Mouse (Mus musculus) right cerebral cortex, postnatal 14 days (tissue): Measurements from ENCODE around the gene Bub1b.
A peak's percentile ranks its signal among the peaks of the same experiment; 100 is the strongest.
"Not testable (repeated sequence)": the region's sequence is repeated elsewhere in the genome, so short reads cannot be mapped to it uniquely, and the experiment has no call there.

Experiments
- DNase-seq: peaks from one replicate; pipeline ENCODE4 v3.0.0; 2022

Bub1b gene

DNA sequence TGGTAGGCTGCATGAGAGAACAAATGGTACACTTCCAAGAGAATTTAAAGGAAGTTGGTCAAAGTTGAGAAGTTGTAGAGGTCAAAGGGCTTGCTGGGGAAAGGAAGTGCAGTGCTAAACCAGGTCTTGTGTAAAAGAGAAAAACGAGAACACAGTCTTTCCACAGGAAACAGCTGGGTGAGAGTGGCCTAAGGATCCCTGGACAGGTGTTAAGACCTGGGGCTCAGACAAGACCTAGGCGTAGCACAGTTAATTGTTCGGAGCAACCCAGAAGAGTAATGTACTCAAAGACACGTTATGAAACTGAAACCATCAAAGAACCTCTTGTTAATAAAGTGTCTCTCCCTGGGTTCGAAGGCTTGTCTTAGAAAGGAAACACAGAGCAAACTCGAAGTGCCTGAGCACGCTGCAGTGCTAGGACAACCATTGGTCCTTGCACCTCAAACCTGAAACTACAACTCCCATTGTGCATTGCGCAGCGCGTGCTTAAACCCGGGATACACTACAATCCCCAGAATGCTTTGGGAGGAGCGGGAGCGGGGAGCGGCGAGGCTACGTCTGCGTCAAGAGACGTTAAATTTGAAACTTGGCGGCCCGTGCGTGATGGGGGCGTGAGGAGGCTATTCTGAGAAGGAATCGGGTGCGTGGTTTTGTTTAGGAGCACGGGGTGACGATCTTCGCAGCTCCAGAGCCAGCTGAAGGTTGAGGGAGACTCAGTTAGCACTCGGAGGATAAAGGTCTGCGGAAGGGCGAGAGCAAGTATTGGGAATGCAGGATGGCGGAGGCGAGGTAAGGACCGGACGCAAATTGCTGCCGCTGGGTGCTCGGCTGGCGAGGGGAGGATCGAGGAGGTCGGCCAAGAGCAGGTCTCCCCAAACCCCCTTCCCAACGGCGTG lies at the start of gene Bub1b:
Gene Bub1b (plus strand): TSS at position 539 of the 896 bp plus-strand sequence.
- peak; percentile 89 for DNase-seq

- no peak for DNase-seq
Observed at GRCm38 (mm10) chr2:118548421-118549221, 49.4 kb upstream of the Bub1b start.

DNA sequence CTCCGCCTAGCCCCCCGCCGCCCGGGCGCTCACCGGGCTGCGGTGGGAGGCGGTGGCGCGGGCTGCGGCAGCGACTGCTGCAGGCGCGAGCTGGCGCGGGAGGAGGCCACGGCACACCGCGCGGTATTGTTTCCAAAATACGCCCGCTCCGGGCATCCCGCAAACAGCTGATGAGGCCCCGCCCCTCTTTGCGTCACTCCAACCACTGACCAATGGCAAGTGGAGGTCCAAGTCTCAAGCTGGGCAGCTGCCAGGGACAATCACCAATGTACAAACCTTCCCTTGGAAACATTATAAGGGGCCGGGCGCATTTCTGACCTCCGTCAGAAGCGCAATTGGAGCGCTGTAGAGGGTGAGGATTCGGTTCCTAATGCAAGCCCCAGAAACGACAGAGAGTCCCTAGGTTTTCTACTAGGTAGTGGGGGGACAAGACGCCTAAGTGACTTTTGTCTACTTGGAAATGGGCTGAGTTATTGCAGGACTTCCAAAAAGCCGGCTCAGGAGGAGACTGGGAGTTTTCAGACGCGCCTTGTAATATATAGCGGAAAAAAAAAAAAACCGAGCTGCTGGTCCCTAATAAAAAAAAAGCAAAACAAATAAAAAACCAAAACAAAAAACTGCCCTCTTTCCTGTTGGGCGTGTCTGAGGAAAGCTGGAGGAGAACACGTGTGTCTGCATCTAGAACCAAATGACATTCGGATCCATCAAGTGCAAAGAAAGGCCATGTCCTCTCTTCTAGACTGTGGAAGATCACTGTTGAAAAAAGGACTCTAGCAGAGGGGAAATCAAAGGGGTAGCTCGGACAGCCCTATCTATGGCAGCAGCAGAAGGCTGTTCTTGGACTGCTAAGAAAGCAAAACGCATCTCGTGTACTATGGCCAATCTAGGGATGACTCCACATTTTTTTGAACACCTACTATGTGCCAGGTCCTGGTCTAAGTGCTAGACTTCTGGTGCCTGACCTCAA lies 48.2 kb upstream of the Bub1b start, which contains the start of gene Bmf:
Gene Bmf (minus strand): TSS at position 181 of the 967 bp plus-strand sequence.
- DNase-seq, result peak; percentile 96

DNA sequence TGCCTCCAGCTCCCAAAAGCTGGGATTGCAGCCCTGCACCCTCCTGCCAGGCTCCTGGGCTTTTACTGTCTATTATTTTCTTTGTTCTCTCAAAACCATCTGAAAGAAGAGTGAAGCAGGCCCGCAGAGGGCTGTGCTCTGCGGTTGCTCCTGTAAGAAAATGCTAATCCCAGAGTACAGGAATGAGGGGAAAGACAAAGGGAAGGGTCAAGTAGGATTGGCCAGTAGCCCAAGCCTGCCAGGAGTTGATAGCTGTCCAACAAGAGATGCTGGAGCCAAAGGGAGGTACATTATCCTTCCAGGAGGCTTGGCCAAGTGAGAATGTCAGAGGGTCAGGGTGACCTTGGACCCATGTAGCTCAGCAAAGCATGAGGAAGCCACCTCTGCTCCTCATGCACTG lies 46.4 kb upstream of the Bub1b start:
- no peak for DNase-seq

- DNase-seq, result not testable (repeated sequence)
Observed at GRCm38 (mm10) chr2:118554356-118554990, 43.5 kb upstream of the Bub1b start.

- DNase-seq, result no peak
Observed at GRCm38 (mm10) chr2:118558426-118558825, 39.6 kb upstream of the Bub1b start.

DNA sequence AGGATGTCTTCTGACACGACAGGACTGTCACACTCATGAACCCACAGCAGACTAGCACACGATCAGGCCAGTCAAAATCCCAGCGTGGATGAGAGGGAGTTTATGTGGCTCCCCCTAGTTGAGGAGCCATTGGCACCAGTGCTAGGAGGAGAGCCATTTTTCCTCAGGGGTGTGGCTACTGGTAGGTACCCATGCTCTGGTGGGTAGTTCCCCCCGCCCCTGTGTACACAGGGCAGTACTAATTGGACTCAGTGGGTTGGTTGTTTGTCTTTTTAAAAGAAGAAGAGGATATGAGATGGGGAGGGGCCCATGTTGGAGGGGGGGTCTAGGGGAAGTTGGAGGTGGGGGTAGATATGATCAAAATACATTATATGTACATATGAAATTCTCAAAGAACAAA lies 36.0 kb upstream of the Bub1b start:
- DNase-seq, result no peak

DNA sequence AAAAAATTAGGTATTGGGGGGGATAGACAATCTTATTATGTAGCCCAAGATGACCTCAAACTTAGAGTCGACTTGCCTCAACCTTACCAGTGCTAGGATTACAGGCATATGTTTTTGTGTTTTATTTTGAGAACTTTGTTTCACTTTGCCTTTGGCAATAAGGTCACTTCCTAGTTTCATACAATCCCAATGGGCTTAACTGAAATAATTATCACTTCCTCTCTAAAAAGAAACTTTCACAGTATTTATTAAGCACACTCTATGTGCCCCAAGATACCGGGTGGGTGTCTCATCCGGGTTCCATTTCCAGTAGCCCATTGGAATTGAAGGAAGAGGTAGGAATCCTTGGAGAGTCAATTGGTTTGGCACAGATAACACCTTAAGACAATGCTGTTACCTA lies 35.6 kb upstream of the Bub1b start:
- no peak for DNase-seq

DNA sequence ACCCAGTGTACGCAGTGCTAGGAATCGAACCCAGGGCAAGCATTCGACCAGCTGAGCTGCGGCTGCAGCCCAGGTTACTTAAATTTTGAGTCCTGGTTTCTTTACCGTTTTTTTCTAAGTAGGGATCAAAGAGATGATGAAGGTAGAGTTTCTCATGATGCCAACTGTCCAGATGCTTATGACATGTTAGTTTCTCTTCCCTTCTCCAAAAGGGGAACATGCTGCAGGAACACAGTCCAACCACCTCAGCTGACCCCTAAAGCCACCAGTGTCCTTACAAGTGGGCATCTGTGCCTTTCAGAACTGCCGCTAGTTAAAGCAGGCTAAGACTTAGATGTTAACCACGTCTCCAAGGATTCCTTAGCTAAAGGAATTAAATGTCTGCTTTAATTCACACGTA lies 30.8 kb upstream of the Bub1b start:
- DNase-seq, result no peak

DNA sequence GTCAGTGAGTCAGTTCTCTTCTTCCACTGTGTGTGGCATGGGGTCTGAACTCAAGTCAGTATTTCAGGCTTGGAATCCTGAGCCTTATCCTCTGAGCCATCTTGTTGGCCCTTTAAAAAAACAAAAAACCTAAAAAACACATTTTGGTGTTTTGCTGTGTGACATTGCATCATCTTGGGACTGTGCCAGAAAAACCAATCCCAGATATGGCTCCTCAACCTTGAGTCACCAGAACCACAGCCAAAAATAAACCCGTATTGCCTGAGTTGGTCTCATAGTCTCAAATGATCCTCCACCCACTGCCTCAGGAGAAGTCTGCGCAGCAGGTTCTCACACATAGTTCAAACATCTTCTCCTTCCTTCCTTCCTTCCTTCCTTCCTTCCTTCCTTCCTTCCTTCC lies 27.1 kb upstream of the Bub1b start:
- no peak for DNase-seq

- DNase-seq, result no peak
Observed at GRCm38 (mm10) chr2:118572183-118572836, 25.7 kb upstream of the Bub1b start.

DNA sequence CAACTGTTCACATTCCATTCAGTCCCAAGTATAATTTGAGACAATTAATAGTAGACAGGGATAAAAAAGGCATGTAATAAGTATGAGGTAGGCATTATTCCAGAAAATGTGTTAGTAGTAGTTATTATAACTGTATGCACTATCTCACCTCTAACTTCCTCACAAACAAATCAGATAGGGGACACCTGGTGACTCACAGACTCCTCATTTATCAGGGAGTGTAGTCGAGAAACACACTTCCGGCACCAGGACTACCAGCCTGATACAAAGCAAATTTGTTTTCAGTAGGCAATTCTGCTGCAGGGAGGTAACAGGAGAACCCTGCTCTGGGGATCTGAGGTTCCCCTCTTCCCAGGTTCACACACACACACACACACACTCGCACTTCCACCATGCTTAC lies 24.9 kb upstream of the Bub1b start:
- no peak for DNase-seq

GRCm38 (mm10) chr2:118586013-118586412 lies 12.0 kb upstream of the Bub1b start:
- DNase-seq, result no peak

DNA sequence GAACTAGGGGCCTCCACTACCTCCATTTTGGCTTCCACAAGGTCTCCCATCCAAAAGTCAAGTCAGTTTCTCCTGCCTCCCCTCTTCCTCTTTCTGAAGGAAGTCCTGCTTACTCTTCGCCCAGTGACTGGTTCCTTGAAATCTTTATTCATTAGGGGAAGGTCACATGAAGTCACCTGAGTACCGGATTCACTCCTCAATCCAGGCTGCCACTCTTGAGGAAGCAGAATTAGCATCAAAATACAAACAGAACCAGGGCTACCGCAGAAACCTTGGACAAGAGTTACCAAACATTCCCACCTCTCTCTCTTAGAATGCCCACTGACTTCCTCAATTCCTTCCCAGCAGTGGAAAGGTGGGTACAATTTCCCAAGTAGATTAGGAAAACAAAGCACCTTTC lies 10.3 kb upstream of the Bub1b start:
- no peak for DNase-seq

GRCm38 (mm10) chr2:118591083-118591482 lies 6.9 kb upstream of the Bub1b start:
- no peak for DNase-seq

DNA sequence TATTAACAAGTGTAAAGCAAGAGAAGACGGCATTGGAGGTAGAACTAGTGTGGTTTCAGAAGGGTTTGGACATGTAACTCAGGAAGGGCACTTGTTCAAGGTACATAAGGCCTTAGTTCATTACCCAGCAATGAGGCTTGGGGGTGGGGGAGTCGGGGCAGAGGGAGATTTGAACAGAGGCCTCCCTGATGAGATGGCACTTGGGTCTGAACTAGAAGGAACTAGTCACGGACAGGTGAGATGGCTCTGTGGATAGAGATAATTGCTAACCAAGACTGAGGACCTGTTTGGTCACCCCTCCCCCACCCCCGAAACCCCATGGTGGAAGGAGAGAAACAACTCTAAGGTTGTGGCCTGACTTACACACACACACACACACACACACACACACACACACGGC lies 1.1 kb downstream of the Bub1b start:
- no peak for DNase-seq

DNA sequence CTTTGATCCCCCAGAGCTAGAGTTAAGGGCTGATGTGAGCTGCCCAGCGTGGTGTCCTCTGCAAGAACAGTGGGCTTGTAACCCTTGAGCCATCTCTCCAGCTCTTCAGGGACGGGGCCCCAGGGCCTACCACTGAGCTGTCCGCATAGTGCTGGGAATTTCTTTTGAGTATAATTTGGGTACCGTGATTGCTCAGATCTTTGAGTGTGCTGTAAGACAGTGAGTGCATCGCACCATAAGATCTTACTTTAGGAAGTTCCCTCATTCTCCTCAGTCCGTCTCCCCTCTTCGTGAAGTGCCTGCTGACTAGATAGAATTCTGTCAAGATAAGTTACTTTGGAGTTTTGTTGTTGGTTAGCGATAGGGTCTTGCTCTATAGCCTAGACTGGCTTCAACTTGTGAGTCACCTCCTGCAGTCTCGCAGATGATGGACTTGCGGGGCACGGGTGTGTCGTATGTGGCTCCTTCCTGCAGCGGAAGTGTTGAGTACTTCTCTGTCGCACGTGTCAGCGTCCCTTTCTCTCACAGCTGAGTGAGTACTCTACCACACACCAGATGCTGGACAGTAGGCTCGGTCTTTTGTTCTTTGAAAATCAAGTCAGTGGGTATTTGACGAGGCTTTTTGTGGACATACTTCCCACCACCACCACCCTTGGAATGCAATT lies 3.7 kb downstream of the Bub1b start:
- DNase-seq, result no peak

GRCm38 (mm10) chr2:118604091-118604490 lies 6.1 kb downstream of the Bub1b start:
- no peak for DNase-seq

DNA sequence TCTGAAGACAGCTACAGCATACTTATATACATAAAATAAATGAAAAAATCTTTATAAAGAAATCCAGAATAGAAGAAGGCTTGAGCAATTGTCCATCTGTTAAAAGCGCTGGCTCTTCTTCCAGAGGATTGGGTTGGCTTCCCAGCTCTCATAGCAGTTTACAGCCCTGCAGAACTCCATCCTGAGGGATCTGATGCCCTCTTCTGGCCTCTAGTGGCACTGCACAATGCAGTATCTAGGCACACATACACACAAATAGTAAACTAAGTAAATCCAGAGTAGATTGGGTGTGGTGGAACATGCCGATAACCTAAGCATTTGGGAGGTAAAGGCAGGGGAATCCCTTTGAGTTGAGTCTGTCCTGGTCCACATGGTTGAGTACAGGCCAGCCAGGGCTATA lies 8.0 kb downstream of the Bub1b start:
- no peak for DNase-seq

DNA sequence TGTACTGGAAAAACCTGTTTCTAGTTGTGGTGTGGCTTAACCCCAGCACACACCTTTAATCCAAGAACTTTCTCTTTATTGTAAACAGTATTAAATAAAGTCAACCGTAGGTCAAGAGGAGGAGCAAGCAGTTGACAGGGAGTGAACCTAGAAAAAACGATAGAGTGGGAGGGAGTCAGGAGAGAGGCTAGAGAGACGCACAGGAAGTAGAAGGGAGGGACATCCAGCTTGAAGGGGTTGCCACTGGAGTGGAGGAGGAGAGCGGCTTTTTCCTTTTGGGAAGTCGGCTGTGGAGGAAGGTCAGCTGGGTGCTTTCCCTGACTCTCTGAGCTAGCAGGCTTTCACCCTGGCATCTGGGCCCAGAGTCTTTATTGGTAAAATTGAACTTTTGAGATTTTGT lies 9.0 kb downstream of the Bub1b start:
- DNase-seq, result no peak

GRCm38 (mm10) chr2:118618013-118618412 lies 20.0 kb downstream of the Bub1b start:
- DNase-seq, result no peak
